Mouse (Mus musculus) mouse embryonic stem cell (cell line): ENCODE results near the gene Kel.

ENCODE experiments used
- in situ Hi-C, 2 experiments: fragments of 300-500 bp; cut with MboI; formaldehyde crosslinking; loops; 1 replicate in 1 of 2; 3 replicates in 1 of 2; pipeline ENCODE4 v1.14.3; 2019 to 2020; ENCODE audit warnings: low sequenced_read_pairs in 2 of 2, low pct_unique_long_range_greater_than_20kb in 1 of 2, mixed read lengths in 1 of 2; ENCODE audit not compliant: unreplicated experiment in 1 of 2

Gene Kel

GRCm38 (mm10) chr6:41704123-41704522 lies at the start of gene Kel:
Gene Kel (minus strand): TSS chr6:41704339.
- in situ Hi-C loops: no loop called here

- in situ Hi-C loops: no loop called here
Measured at GRCm38 (mm10) chr6:41744664-41745392, 40.7 kb upstream of the Kel start.

GRCm38 (mm10) chr6:41741101-41741500 lies 37.0 kb upstream of the Kel start:
- in situ Hi-C loops: no loop called here

- in situ Hi-C loops: no loop called here
Measured at GRCm38 (mm10) chr6:41734719-41735470, 30.8 kb upstream of the Kel start.

GRCm38 (mm10) chr6:41727989-41728609 lies 24.0 kb upstream of the Kel start:
- in situ Hi-C loops: no loop called here

GRCm38 (mm10) chr6:41721430-41721829 lies 17.3 kb upstream of the Kel start:
- in situ Hi-C loops: no loop called here

- in situ Hi-C loops: no loop called here
Measured at GRCm38 (mm10) chr6:41710281-41710680, 6.1 kb upstream of the Kel start.

- in situ Hi-C loops: no loop called here
Measured at GRCm38 (mm10) chr6:41706275-41706674, 2.1 kb upstream of the Kel start.

- in situ Hi-C loops: no loop called here
Measured at GRCm38 (mm10) chr6:41702928-41703327, 1.2 kb downstream of the Kel start.

- in situ Hi-C loops: no loop called here
Measured at GRCm38 (mm10) chr6:41701245-41701644, 2.9 kb downstream of the Kel start.

- in situ Hi-C loops: no loop called here
Measured at GRCm38 (mm10) chr6:41694407-41694806, 9.7 kb downstream of the Kel start.

- in situ Hi-C loops: no loop called here
Measured at GRCm38 (mm10) chr6:41692200-41692599, 11.9 kb downstream of the Kel start.

GRCm38 (mm10) chr6:41685596-41685995 lies 18.5 kb downstream of the Kel start:
- in situ Hi-C loops: no loop called here

GRCm38 (mm10) chr6:41684911-41685310 lies 19.2 kb downstream of the Kel start:
- in situ Hi-C loops: no loop called here

GRCm38 (mm10) chr6:41684131-41684530 lies 20.0 kb downstream of the Kel start, which contains the start of gene Llcfc1:
Gene Llcfc1 (plus strand): TSS chr6:41684431.
- in situ Hi-C loops: no loop called here

- in situ Hi-C loops: no loop called here
Measured at GRCm38 (mm10) chr6:41681656-41682055, 22.5 kb downstream of the Kel start.

GRCm38 (mm10) chr6:41680669-41681068 lies 23.5 kb downstream of the Kel start, which contains the start of gene Trpv5:
Gene Trpv5 (minus strand): TSS chr6:41680769.
- in situ Hi-C loops: no loop called here

GRCm38 (mm10) chr6:41676530-41676929 lies 27.6 kb downstream of the Kel start:
- in situ Hi-C loops: no loop called here

- in situ Hi-C loops: no loop called here
Measured at GRCm38 (mm10) chr6:41662320-41662719, 41.8 kb downstream of the Kel start.
